Mouse (Mus musculus): ENCODE data around the gene Vmn1r215. TPM values are rescaled to one million over a fixed set of nuclear protein-coding genes. Genes with fewer than 3 reads are reported as not detected.
"Not testable (repeated sequence)": the region's sequence is repeated elsewhere in the genome, so short reads cannot be mapped to it uniquely, and the experiment has no call there.

The Vmn1r215 gene
- polyA plus RNA-seq (2015; fragmentation: Nextera tagmentation; extraction: Ambion mirVana), result not detected in 2 replicates

GRCm38 (mm10) chr13:23067725-23068124 is at the start of gene Vmn1r215:
TSS of gene Vmn1r215 (plus strand) at chr13:23068025.
- H3K27ac ChIP-seq, result no peak within 1 kb of the TSS
- H3K9ac ChIP-seq, result no peak within 1 kb of the TSS
- WGBS, result 44% methylated on average over 1 of the region's 1 CpGs
- ATAC-seq (ENCODE audit: borderline replicate concordance, extremely low read depth, low FRiP score, low TSS enrichment), result no peak
- no peaks in the 10 kb centered on the region for H3K9me3 ChIP-seq
- no peaks in the 10 kb centered on the region for H3K36me3 ChIP-seq
- no peaks in the 10 kb centered on the region for H3K4me1 ChIP-seq
- no peaks in the 10 kb centered on the region for H3K27me3 ChIP-seq
- H3K4me2 ChIP-seq, result no peak within 1 kb of the TSS
- no peak within 1 kb of the TSS for H3K4me3 ChIP-seq

- no peaks in the 10 kb centered on the region for H3K9me3 ChIP-seq
- H3K27ac ChIP-seq, result no peak overlapping the region
- H3K9ac ChIP-seq, result no peak overlapping the region
- no peaks in the 10 kb centered on the region for H3K4me1 ChIP-seq
- no peaks in the 10 kb centered on the region for H3K27me3 ChIP-seq
- no peak for ATAC-seq (ENCODE audit: borderline replicate concordance, extremely low read depth, low FRiP score, low TSS enrichment)
- no peak overlapping the region for H3K4me3 ChIP-seq
- H3K36me3 ChIP-seq, result no peaks in the 10 kb centered on the region
- no peak overlapping the region for H3K4me2 ChIP-seq
These were observed 49.7 kb upstream of the Vmn1r215 start for GRCm38 (mm10) chr13:23018158-23018557.

- no peaks in the 10 kb centered on the region for H3K9me3 ChIP-seq
- H3K36me3 ChIP-seq, result no peaks in the 10 kb centered on the region
- ATAC-seq (ENCODE audit: borderline replicate concordance, extremely low read depth, low FRiP score, low TSS enrichment), result no peak
- H3K9ac ChIP-seq, result no peak overlapping the region
- H3K27me3 ChIP-seq, result no peaks in the 10 kb centered on the region
- H3K27ac ChIP-seq, result no peak overlapping the region
- no peak overlapping the region for H3K4me3 ChIP-seq
- no peak overlapping the region for H3K4me2 ChIP-seq
- no peaks in the 10 kb centered on the region for H3K4me1 ChIP-seq
These were observed 43.0 kb upstream of the Vmn1r215 start for GRCm38 (mm10) chr13:23024812-23025211.

- no peak for ATAC-seq (ENCODE audit: borderline replicate concordance, extremely low read depth, low FRiP score, low TSS enrichment)
- no peak within 1 kb of the TSS for H3K4me2 ChIP-seq
- WGBS, result 88% methylated on average over 3 of the region's 3 CpGs
- no peak within 1 kb of the TSS for H3K9ac ChIP-seq
- H3K27ac ChIP-seq, result no peak within 1 kb of the TSS
- H3K9me3 ChIP-seq, result no peaks in the 10 kb centered on the region
- H3K36me3 ChIP-seq, result no peaks in the 10 kb centered on the region
- H3K4me3 ChIP-seq, result no peak within 1 kb of the TSS
- no peaks in the 10 kb centered on the region for H3K4me1 ChIP-seq
- no peaks in the 10 kb centered on the region for H3K27me3 ChIP-seq
These were observed 37.7 kb upstream of the Vmn1r215 start, which contains the start of gene Vmn1r214 for GRCm38 (mm10) chr13:23030118-23030517. TSS of gene Vmn1r214 (plus strand) at chr13:23030418.

- no peaks in the 10 kb centered on the region for H3K27me3 ChIP-seq
- no peak for ATAC-seq (ENCODE audit: borderline replicate concordance, extremely low read depth, low FRiP score, low TSS enrichment)
- no peaks in the 10 kb centered on the region for H3K9me3 ChIP-seq
- H3K4me1 ChIP-seq, result no peaks in the 10 kb centered on the region
- H3K4me3 ChIP-seq, result no peak overlapping the region
- no peak overlapping the region for H3K4me2 ChIP-seq
- H3K9ac ChIP-seq, result no peak overlapping the region
- H3K27ac ChIP-seq, result no peak overlapping the region
- H3K36me3 ChIP-seq, result no peaks in the 10 kb centered on the region
- 30% methylated on average over 1 of the region's 1 CpGs for WGBS
These were observed 10.0 kb upstream of the Vmn1r215 start for GRCm38 (mm10) chr13:23057778-23058177.

GRCm38 (mm10) chr13:23069312-23069711 is 1.5 kb downstream of the Vmn1r215 start:
- no peak overlapping the region for H3K9ac ChIP-seq
- no peaks in the 10 kb centered on the region for H3K4me1 ChIP-seq
- WGBS, result 62% methylated on average over 2 of the region's 2 CpGs
- no peak for ATAC-seq (ENCODE audit: borderline replicate concordance, extremely low read depth, low FRiP score, low TSS enrichment)
- H3K27ac ChIP-seq, result no peak overlapping the region
- no peaks in the 10 kb centered on the region for H3K9me3 ChIP-seq
- no peak overlapping the region for H3K4me2 ChIP-seq
- H3K36me3 ChIP-seq, result no peaks in the 10 kb centered on the region
- no peaks in the 10 kb centered on the region for H3K27me3 ChIP-seq
- no peak overlapping the region for H3K4me3 ChIP-seq

GRCm38 (mm10) chr13:23094386-23094785 is 26.6 kb downstream of the Vmn1r215 start:
- Histone ChIP-seq H3K27me3 (no peaks in the 10 kb centered on the region), H3K9ac (no peak overlapping the region), H3K27ac (no peak overlapping the region), H3K36me3 (no peaks in the 10 kb centered on the region), H3K9me3 (no peaks in the 10 kb centered on the region), H3K4me3 (no peak overlapping the region), H3K4me2 (no peak overlapping the region), H3K4me1 (no peaks in the 10 kb centered on the region)
- 74% methylated on average over 4 of the region's 4 CpGs for WGBS
- ATAC-seq (ENCODE audit: borderline replicate concordance, extremely low read depth, low FRiP score, low TSS enrichment), result no peak

GRCm38 (mm10) chr13:23118126-23118525 is 50.3 kb downstream of the Vmn1r215 start, which contains the start of gene Vmn1r217:
TSS of gene Vmn1r217 (minus strand) at chr13:23118226.
- ATAC-seq (ENCODE audit: borderline replicate concordance, extremely low read depth, low FRiP score, low TSS enrichment); H3K4me1 ChIP-seq; H3K27ac ChIP-seq; H3K9ac ChIP-seq; H3K27me3 ChIP-seq; H3K4me2 ChIP-seq; H3K9me3 ChIP-seq; H3K4me3 ChIP-seq; H3K36me3 ChIP-seq: not testable (repeated sequence)
- 57% methylated on average over 1 of the region's 1 CpGs for whole genome bisulfite sequencing

GRCm38 (mm10) chr13:23120611-23121010 is 52.8 kb downstream of the Vmn1r215 start:
- Histone ChIP-seq H3K27ac (no peak overlapping the region), H3K4me1 (no peaks in the 10 kb centered on the region), H3K36me3 (no peaks in the 10 kb centered on the region), H3K27me3 (no peaks in the 10 kb centered on the region), H3K4me3 (no peak overlapping the region), H3K9me3 (no peaks in the 10 kb centered on the region), H3K9ac (no peak overlapping the region), H3K4me2 (no peak overlapping the region)
- WGBS, result 66% methylated on average over 2 of the region's 2 CpGs
- ATAC-seq (ENCODE audit: borderline replicate concordance, extremely low read depth, low FRiP score, low TSS enrichment), result no peak

Other genes starting within 250 kb of the Vmn1r215 start
- not detected in 2 replicates for gene Vmn1r210, start 236.7 kb upstream of the Vmn1r215 start, polyA plus RNA-seq (2015; fragmentation: Nextera tagmentation; extraction: Ambion mirVana)
- not detected in 2 replicates for gene Vmn1r211, start 210.5 kb upstream of the Vmn1r215 start, polyA plus RNA-seq (2015; fragmentation: Nextera tagmentation; extraction: Ambion mirVana)
- not detected in 2 replicates for gene Vmn1r212, start 183.8 kb upstream of the Vmn1r215 start, polyA plus RNA-seq (2015; fragmentation: Nextera tagmentation; extraction: Ambion mirVana)
- not detected in 2 replicates for gene Vmn1r213, start 60.4 kb upstream of the Vmn1r215 start, polyA plus RNA-seq (2015; fragmentation: Nextera tagmentation; extraction: Ambion mirVana)
- gene Vmn1r214, start 37.6 kb upstream of the Vmn1r215 start, polyA plus RNA-seq (2015; fragmentation: Nextera tagmentation; extraction: Ambion mirVana), result not detected in 2 replicates
- gene Vmn1r217, start 50.2 kb downstream of the Vmn1r215 start, polyA plus RNA-seq (2015; fragmentation: Nextera tagmentation; extraction: Ambion mirVana), result not detected in 2 replicates
- not detected in 2 replicates for gene Vmn1r218, start 65.1 kb downstream of the Vmn1r215 start, polyA plus RNA-seq (2015; fragmentation: Nextera tagmentation; extraction: Ambion mirVana)
- gene Vmn1r219, start 91.3 kb downstream of the Vmn1r215 start, polyA plus RNA-seq (2015; fragmentation: Nextera tagmentation; extraction: Ambion mirVana), result 0.02 TPM in 1 of 2 replicates, not detected in the other
- gene Vmn1r220, start 120.0 kb downstream of the Vmn1r215 start, polyA plus RNA-seq (2015; fragmentation: Nextera tagmentation; extraction: Ambion mirVana), result not detected in 2 replicates
- not detected in 2 replicates for gene Vmn1r221, start 146.1 kb downstream of the Vmn1r215 start, polyA plus RNA-seq (2015; fragmentation: Nextera tagmentation; extraction: Ambion mirVana)
- gene Vmn1r222, start 167.9 kb downstream of the Vmn1r215 start, polyA plus RNA-seq (2015; fragmentation: Nextera tagmentation; extraction: Ambion mirVana), result not detected in 2 replicates
- gene Vmn1r223, start 179.1 kb downstream of the Vmn1r215 start, polyA plus RNA-seq (2015; fragmentation: Nextera tagmentation; extraction: Ambion mirVana), result not detected in 2 replicates